Mouse (Mus musculus): ENCODE results near the gene Cirbp. TPM values are rescaled to one million over a fixed set of nuclear protein-coding genes. Genes with fewer than 3 reads are reported as not detected.

The Cirbp gene
- polyA plus RNA-seq, 1 experiment from 2014 or later = 175 TPM

GRCm38 (mm10) chr10:80172527-80173292 is 6.9 kb downstream of the Cirbp start, which contains the start of gene 1600002K03Rik:
TSS of gene 1600002K03Rik (plus strand) at chr10:80172944.
- Histone ChIP-seq H3K4me3 (replicated peaks) (peak within 1 kb of the TSS; percentile 54), H3K36me3 (peaks cover 34% of the 10 kb centered on the region), H3K4me2 (peak within 1 kb of the TSS; percentile 73), H3K27me3 (no peaks in the 10 kb centered on the region), H3K4me1 (replicated peaks) (peaks cover 40% of the 10 kb centered on the region), H3K27ac (peak within 1 kb of the TSS; percentile 76), H3K9ac (replicated peaks) (peak within 1 kb of the TSS; percentile 51; the same call in 1 of the 2 replicates), H3K9me3 (no peaks in the 10 kb centered on the region)
- WGBS = 7% methylated on average over 35 of the region's 35 CpGs
- ATAC-seq (ENCODE audit: insufficient number of reproducible peaks, insufficient read depth, low FRiP score, low TSS enrichment, low read depth) = peak; percentile 35

- Histone ChIP-seq H3K27ac (peak overlapping the region; percentile 76), H3K9me3 (no peaks in the 10 kb centered on the region), H3K36me3 (peaks cover 34% of the 10 kb centered on the region), H3K9ac (replicated peaks) (no peak overlapping the region; the same call in 1 of the 2 replicates), H3K4me2 (peak overlapping the region; percentile 73), H3K4me1 (replicated peaks) (peaks cover 40% of the 10 kb centered on the region), H3K27me3 (no peaks in the 10 kb centered on the region), H3K4me3 (replicated peaks) (peak overlapping the region; percentile 54)
- ATAC-seq (ENCODE audit: insufficient number of reproducible peaks, insufficient read depth, low FRiP score, low TSS enrichment, low read depth) = no peak
- 17% methylated on average over 11 of the region's 11 CpGs for WGBS
Measured at GRCm38 (mm10) chr10:80173358-80173757, 7.6 kb downstream of the Cirbp start.

GRCm38 (mm10) chr10:80173955-80174640 is 8.3 kb downstream of the Cirbp start:
- ATAC-seq (ENCODE audit: insufficient number of reproducible peaks, insufficient read depth, low FRiP score, low TSS enrichment, low read depth) = no peak
- Histone ChIP-seq H3K9ac (replicated peaks) (no peak overlapping the region), H3K27ac (no peak overlapping the region), H3K4me1 (replicated peaks) (peaks cover 33% of the 10 kb centered on the region), H3K9me3 (no peaks in the 10 kb centered on the region), H3K36me3 (peaks cover 34% of the 10 kb centered on the region), H3K27me3 (no peaks in the 10 kb centered on the region), H3K4me3 (replicated peaks) (no peak overlapping the region), H3K4me2 (no peak overlapping the region)
- WGBS = 87% methylated on average over 10 of the region's 10 CpGs

- no peak overlapping the region for H3K27ac ChIP-seq
- H3K36me3 ChIP-seq = peaks cover 33% of the 10 kb centered on the region
- WGBS = 55% methylated on average over 2 of the region's 2 CpGs
- H3K4me2 ChIP-seq = no peak overlapping the region
- H3K27me3 ChIP-seq = no peaks in the 10 kb centered on the region
- no peak overlapping the region for H3K4me3 ChIP-seq (replicated peaks)
- ATAC-seq (ENCODE audit: insufficient number of reproducible peaks, insufficient read depth, low FRiP score, low TSS enrichment, low read depth) = no peak
- H3K9me3 ChIP-seq = no peaks in the 10 kb centered on the region
- peaks cover 29% of the 10 kb centered on the region for H3K4me1 ChIP-seq (replicated peaks)
- no peak overlapping the region for H3K9ac ChIP-seq (replicated peaks)
Measured at GRCm38 (mm10) chr10:80174705-80175104, 8.9 kb downstream of the Cirbp start.

GRCm38 (mm10) chr10:80175536-80176269 is 9.9 kb downstream of the Cirbp start:
- Histone ChIP-seq H3K27me3 (no peaks in the 10 kb centered on the region), H3K9me3 (no peaks in the 10 kb centered on the region), H3K27ac (no peak overlapping the region), H3K4me2 (no peak overlapping the region), H3K4me1 (replicated peaks) (peaks cover 28% of the 10 kb centered on the region), H3K9ac (replicated peaks) (peak overlapping the region; percentile 23; the same call in 1 of the 2 replicates), H3K36me3 (peaks cover 23% of the 10 kb centered on the region), H3K4me3 (replicated peaks) (no peak overlapping the region)
- no peak for ATAC-seq (ENCODE audit: insufficient number of reproducible peaks, insufficient read depth, low FRiP score, low TSS enrichment, low read depth)
- 22% methylated on average over 4 of the region's 4 CpGs for WGBS

DNA sequence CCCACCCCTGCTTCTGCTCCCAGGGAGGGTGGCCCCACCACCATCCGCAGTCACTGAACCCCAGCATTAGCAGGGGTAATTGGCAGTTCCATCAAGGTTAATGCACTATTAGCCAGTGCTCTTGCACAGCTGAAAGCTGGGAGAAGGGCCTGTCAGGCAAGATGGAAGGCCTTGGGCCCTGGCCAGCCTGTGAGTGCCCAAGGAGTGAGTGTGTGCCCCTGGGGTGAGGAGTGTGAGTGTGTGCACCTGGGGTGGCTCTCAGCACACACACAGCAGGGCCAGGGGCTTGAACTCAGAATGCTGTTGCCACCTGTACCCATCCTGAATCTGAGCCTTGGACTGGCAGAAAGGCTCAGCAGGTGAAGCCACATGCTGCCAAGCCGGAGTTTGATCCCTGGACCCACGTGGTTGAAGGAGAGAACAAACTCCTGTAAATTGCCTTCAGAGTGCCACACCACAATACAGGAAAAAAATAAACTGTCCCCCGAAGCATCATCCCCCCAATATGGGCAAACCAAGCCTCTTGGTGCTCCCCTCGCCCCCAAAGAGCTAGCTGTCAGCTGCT is 10.6 kb downstream of the Cirbp start:
- H3K9ac ChIP-seq (replicated peaks) = peak overlapping the region; percentile 23; the same call in 1 of the 2 replicates
- H3K4me3 ChIP-seq (replicated peaks) = no peak overlapping the region
- H3K4me2 ChIP-seq = no peak overlapping the region
- H3K27ac ChIP-seq = no peak overlapping the region
- H3K9me3 ChIP-seq = no peaks in the 10 kb centered on the region
- peaks cover 35% of the 10 kb centered on the region for H3K4me1 ChIP-seq (replicated peaks)
- H3K36me3 ChIP-seq = peaks cover 16% of the 10 kb centered on the region
- ATAC-seq (ENCODE audit: insufficient number of reproducible peaks, insufficient read depth, low FRiP score, low TSS enrichment, low read depth) = no peak
- H3K27me3 ChIP-seq = no peaks in the 10 kb centered on the region
- WGBS = 80% methylated on average over 5 of the region's 5 CpGs

DNA sequence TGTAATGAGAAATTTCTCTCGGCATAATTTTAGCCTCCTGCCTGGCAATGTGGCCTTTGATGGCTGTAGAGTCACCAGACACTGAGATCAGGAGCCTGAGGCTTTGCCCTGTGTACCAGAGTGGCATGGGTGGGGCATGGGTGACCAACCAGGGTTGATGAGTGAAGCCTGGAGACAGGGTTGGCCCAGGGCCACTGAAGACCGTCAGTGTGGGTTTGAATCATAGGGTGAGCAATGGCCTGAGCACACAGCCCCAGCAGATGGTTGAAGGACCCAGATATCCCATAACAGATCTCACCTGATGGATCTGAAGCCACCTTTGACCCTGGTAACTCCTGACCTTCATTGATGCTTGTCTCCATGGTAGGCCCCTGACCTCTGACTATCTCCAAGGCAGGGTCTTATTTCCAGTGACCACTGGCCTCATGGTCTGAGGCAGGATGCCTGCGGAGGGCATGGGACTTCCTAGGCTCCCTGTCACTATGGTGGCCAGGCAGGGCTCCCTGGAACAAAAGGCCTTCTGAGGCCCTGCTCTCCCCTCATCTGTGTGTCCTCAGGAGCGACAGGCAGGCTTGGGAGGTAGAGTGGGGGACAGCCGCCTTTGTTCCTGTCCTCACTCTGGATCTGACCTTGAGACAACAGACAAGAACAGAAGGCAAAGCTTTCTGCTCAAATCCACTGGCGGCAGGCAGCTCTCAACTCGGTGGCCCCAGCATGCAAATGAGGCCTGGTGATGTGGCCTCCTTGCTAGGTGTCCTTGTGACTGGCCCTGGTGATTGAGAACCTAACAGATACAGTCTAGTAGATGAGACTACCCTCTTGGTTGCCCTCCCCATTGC is 11.9 kb downstream of the Cirbp start:
- H3K4me3 ChIP-seq (replicated peaks) = no peak overlapping the region
- H3K9ac ChIP-seq (replicated peaks) = no peak overlapping the region
- H3K36me3 ChIP-seq = peaks cover 13% of the 10 kb centered on the region
- no peak overlapping the region for H3K27ac ChIP-seq
- ATAC-seq (ENCODE audit: insufficient number of reproducible peaks, insufficient read depth, low FRiP score, low TSS enrichment, low read depth) = no peak
- 74% methylated on average over 7 of the region's 7 CpGs for WGBS
- H3K9me3 ChIP-seq = no peaks in the 10 kb centered on the region
- no peak overlapping the region for H3K4me2 ChIP-seq
- peaks cover 31% of the 10 kb centered on the region for H3K4me1 ChIP-seq (replicated peaks)
- H3K27me3 ChIP-seq = no peaks in the 10 kb centered on the region

DNA sequence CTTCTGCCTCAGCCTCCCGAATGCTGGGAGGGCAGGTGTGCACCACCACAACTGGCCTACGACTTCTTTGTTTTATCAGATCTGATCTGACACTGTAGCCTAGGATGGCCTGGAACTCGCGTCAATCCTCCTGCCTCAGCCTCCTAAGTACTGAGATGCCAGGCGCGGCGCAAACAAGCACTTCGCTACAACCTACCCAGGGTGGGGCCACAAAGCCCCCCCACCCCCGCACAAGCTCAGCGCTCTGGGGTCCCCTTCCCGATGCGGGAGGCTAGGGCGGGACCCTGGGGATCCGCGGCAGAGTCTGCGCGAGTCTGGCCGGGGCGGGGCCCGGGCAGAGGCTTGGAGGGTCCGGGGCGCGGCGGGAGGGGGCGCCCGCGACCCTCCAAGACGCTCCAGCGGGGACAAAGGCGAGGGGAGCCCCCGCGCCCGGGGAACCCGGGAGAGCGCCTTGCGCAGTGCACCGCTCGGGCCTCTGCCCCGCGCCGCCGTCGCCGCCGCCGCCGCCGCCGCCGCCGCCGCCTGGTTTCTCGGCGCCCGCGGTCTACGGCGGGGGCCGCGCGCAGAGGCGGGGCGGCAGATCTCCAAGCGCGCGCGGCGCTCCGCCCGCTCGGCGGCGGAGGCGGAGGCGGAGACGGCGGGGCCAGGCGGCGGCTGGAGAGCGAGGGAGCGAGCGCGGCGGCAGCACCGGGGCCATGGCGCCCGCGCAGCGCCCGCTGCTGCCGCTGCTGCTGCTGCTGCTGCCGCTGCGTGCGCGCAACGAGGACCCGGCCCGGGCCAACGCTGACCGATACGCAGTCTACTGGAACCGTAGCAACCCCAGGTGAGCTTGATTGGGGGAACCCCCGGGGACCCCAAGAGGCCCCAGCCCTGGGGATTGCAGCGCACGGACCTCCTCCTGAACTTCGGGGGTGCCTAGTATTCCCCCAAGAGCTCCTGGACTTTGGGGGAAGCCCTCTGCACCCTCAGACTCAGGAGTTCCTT is 13.6 kb downstream of the Cirbp start, which contains the start of gene Efna2:
Gene Efna2, plus strand, starts transcription at position 415 of the 984 bp plus-strand sequence.
- 1% methylated on average over 85 of the region's 106 CpGs for WGBS
- Histone ChIP-seq H3K9ac (replicated peaks) (peak within 1 kb of the TSS; percentile 97), H3K27me3 (no peaks in the 10 kb centered on the region), H3K36me3 (peaks cover 30% of the 10 kb centered on the region), H3K4me1 (replicated peaks) (peaks cover 30% of the 10 kb centered on the region), H3K9me3 (no peaks in the 10 kb centered on the region), H3K4me2 (peak within 1 kb of the TSS; percentile 97), H3K27ac (peak within 1 kb of the TSS; percentile 86), H3K4me3 (replicated peaks) (peak within 1 kb of the TSS; percentile 96)
- peak; percentile 57 for ATAC-seq (ENCODE audit: insufficient number of reproducible peaks, insufficient read depth, low FRiP score, low TSS enrichment, low read depth)

GRCm38 (mm10) chr10:80180288-80180687 is 14.5 kb downstream of the Cirbp start:
- Histone ChIP-seq H3K27ac (peak overlapping the region; percentile 86), H3K9me3 (no peaks in the 10 kb centered on the region)
- no peak for ATAC-seq (ENCODE audit: insufficient number of reproducible peaks, insufficient read depth, low FRiP score, low TSS enrichment, low read depth)

More at GRCm38 (mm10) chr10:80180288-80180687, 14.5 kb downstream of the Cirbp start:
- Histone ChIP-seq H3K27me3 (no peaks in the 10 kb centered on the region), H3K4me2 (peak overlapping the region; percentile 97), H3K4me3 (replicated peaks) (peak overlapping the region; percentile 96), H3K9ac (replicated peaks) (peak overlapping the region; percentile 97), H3K4me1 (replicated peaks) (peaks cover 26% of the 10 kb centered on the region), H3K36me3 (peaks cover 26% of the 10 kb centered on the region)
- WGBS = 34% methylated on average over 6 of the region's 6 CpGs

All from limb, embryonic 12.5 days (tissue).